14 mouse cellular contexts compared by ENCODE assay signal in the genomic region with DNA sequence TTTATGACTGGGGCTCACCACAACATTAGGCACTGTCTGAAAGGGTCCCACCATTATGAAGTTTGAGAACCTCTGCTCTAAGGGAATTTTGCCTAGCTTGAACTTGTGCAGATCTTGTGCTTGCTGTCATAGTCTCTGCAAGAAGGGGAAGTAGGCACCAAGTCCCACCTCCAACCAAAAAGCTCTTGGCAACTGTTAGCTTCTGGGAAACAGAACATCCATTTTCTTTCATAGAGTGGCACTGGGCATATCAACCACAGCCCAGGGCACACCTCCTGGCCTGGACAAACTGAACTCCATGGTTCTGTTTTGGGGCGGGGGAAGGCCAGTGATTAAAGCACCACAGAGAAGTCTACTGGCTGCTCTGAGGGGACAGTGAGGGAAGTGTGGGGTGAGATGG.
"Had no signal": no experiment of that assay in that cellular context is flagged by ENCODE, and none has a peak within 500 bp of the region (broad histone marks: within the 10 kb centered on the region; RNA-seq: fewer than 3 reads in every experiment).

No protein-coding gene starts in this region.

- H3K36me3 ChIP-seq: intestine, embryonic 15.5 days; neural tube, embryonic 15.5 days had no signal

- H3K9ac ChIP-seq: intestine, embryonic 15.5 days; liver, embryonic 13.5 days; lung, embryonic 14.5 days; midbrain, embryonic 13.5 days; neural tube, embryonic 15.5 days had no signal

- DNase-seq: kidney, adult 8-10 months; kidney, postnatal 25 days; liver, embryonic 13.5 days; lung, embryonic 14.5 days; lung, postnatal 14 days; retina, postnatal 1 day; right cerebral cortex, postnatal 4 days; thymus, postnatal 36 days had no signal

- H3K4me2 ChIP-seq: intestine, embryonic 15.5 days; liver, embryonic 13.5 days; lung, embryonic 14.5 days; midbrain, embryonic 13.5 days; neural tube, embryonic 15.5 days had no signal

- H3K9me3 ChIP-seq: intestine, embryonic 15.5 days; limb, embryonic 10.5 days; liver, embryonic 13.5 days; midbrain, embryonic 13.5 days; neural tube, embryonic 15.5 days had no signal

- H3K4me3 ChIP-seq: intestine, embryonic 15.5 days; left cerebral cortex, adult 2 months; limb, embryonic 10.5 days; liver, embryonic 13.5 days; midbrain, embryonic 13.5 days; neural tube, embryonic 15.5 days had no signal

- H3K27me3 ChIP-seq: intestine, embryonic 15.5 days; liver, embryonic 13.5 days; midbrain, embryonic 13.5 days; neural tube, embryonic 15.5 days had no signal

- ATAC-seq: intestine, embryonic 15.5 days; midbrain, embryonic 13.5 days had no signal

- H3K27ac ChIP-seq: left cerebral cortex, adult 2 months; limb, embryonic 10.5 days; liver, embryonic 13.5 days; macrophage; midbrain, embryonic 13.5 days; neural tube, embryonic 15.5 days had no signal
